Mouse (Mus musculus) small intestine, adult 2 months (tissue): ENCODE results near the gene Rest.

Experiments used
- CTCF ChIP-seq: fragments of 200-500 bp; IDR thresholded peaks from 2 replicates; pipeline ENCODE4 v1.5.1; 2012; ENCODE audit warnings: low read depth, mild to moderate bottlenecking, control low read depth, inconsistent platforms, low read length, moderate library complexity, mixed read lengths; ENCODE audit not compliant: insufficient replicate concordance, insufficient read length; ENCODE audit errors: extremely low read depth
- POLR2A ChIP-seq: fragments of 200-500 bp; IDR thresholded peaks from 2 replicates; pipeline ENCODE4 v1.6.1; 2012; ENCODE audit warnings: low read depth, mild to moderate bottlenecking, control low read depth, inconsistent platforms, low read length, moderate library complexity

- TF ChIP-seq CTCF: no peak
- TF ChIP-seq POLR2A: no peak
Measured at GRCm38 (mm10) chr5:77250083-77250482, 15.2 kb upstream of the Rest start.
